Mouse (Mus musculus) thymus, postnatal 4 days (tissue): ENCODE measurements around the gene Galc.
"Not testable (repeated sequence)": the region's sequence is repeated elsewhere in the genome, so short reads cannot be mapped to it uniquely, and the experiment has no call there.

Source experiments
- DNase-seq: peaks from one replicate; pipeline ENCODE4 v3.0.0; 2021

Galc gene

GRCm38 (mm10) chr12:98250327-98250726 is 8.9 kb downstream of the Galc start:
- DNase-seq: no peak

- no peak for DNase-seq
Measured at GRCm38 (mm10) chr12:98249671-98250070, 9.6 kb downstream of the Galc start.

GRCm38 (mm10) chr12:98246835-98247234 is 12.4 kb downstream of the Galc start:
- DNase-seq: peak; percentile 45

GRCm38 (mm10) chr12:98244865-98245264 is 14.4 kb downstream of the Galc start:
- no peak for DNase-seq

- DNase-seq: no peak
Measured at GRCm38 (mm10) chr12:98244161-98244560, 15.1 kb downstream of the Galc start.

- not testable (repeated sequence) for DNase-seq
Measured at GRCm38 (mm10) chr12:98238478-98238877, 20.8 kb downstream of the Galc start.

GRCm38 (mm10) chr12:98227037-98227436 is 32.2 kb downstream of the Galc start:
- DNase-seq: no peak

- DNase-seq: no peak
Measured at GRCm38 (mm10) chr12:98223286-98223685, 36.0 kb downstream of the Galc start.

GRCm38 (mm10) chr12:98216432-98216831 is 42.8 kb downstream of the Galc start:
- no peak for DNase-seq

- no peak for DNase-seq
Measured at GRCm38 (mm10) chr12:98215512-98215911, 43.7 kb downstream of the Galc start.

- no peak for DNase-seq
Measured at GRCm38 (mm10) chr12:98214191-98214590, 45.1 kb downstream of the Galc start.

GRCm38 (mm10) chr12:98213791-98214190 is 45.5 kb downstream of the Galc start:
- no peak for DNase-seq

- DNase-seq: no peak
Measured at GRCm38 (mm10) chr12:98213332-98213731, 45.9 kb downstream of the Galc start.

- peak; percentile 48 for DNase-seq
Measured at GRCm38 (mm10) chr12:98212457-98213175, 46.6 kb downstream of the Galc start.

GRCm38 (mm10) chr12:98210495-98210894 is 48.8 kb downstream of the Galc start:
- DNase-seq: no peak

- no peak for DNase-seq
Measured at GRCm38 (mm10) chr12:98208104-98208503, 51.2 kb downstream of the Galc start.

GRCm38 (mm10) chr12:98205450-98206051 is 53.7 kb downstream of the Galc start:
- DNase-seq: no peak

- DNase-seq: no peak
Measured at GRCm38 (mm10) chr12:98197401-98197800, 61.9 kb downstream of the Galc start.

GRCm38 (mm10) chr12:98190201-98190600 is 69.1 kb downstream of the Galc start:
- no peak for DNase-seq

- DNase-seq: no peak
Measured at GRCm38 (mm10) chr12:98189096-98189495, 70.2 kb downstream of the Galc start.

GRCm38 (mm10) chr12:98187186-98187899 is 71.9 kb downstream of the Galc start:
- no peak for DNase-seq

GRCm38 (mm10) chr12:98181729-98182128 is 77.5 kb downstream of the Galc start:
- DNase-seq: no peak

GRCm38 (mm10) chr12:98180807-98181206 is 78.5 kb downstream of the Galc start:
- no peak for DNase-seq

- DNase-seq: peak; percentile 10
Measured at GRCm38 (mm10) chr12:98180235-98180800, 78.9 kb downstream of the Galc start.
